Mouse (Mus musculus): ENCODE results near the gene Rbm42. TPM values are rescaled to one million over a fixed set of nuclear protein-coding genes. Genes with fewer than 3 reads are reported as not detected.
A peak's percentile ranks its signal among the peaks of the same experiment; 100 is the strongest.

Gene Rbm42
- total and polyA plus RNA-seq, 3 experiments = 65.3 to 109 (median 105) TPM

DNA sequence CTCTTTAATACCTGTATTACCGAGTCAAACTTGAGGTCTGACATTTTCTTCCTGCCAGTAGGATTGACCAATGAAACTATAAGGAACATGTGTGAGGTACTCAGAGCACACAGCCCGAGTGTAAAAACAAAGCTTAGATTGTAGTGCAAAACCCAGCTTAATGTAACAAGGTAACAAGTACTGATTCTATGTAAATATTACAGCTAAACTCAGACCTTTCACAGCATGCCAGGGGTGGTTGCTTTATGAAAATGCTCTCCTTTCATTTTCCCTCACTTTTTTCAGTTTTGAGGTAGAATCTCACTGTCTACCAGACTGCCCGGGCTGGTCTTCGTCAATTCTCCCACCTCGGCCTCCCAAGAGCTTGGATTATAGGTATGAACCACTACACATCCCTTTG is 54.0 kb downstream of the Rbm42 start:
- Histone ChIP-seq H3K36me3 (replicated peaks in 1 of 2; ENCODE audit: control insufficient read depth in 1 of 2, insufficient read depth in 1 of 2, low read length in 1 of 2) (peaks cover 0 to 4% of the 10 kb centered on the region in 2 experiments), H3K27me3 (replicated peaks) (no peaks in the 10 kb centered on the region), H3K4me2 (ENCODE audit: insufficient read depth, low read depth, poor library complexity, severe bottlenecking) (peak overlapping the region; percentile 59), H3K79me2 (replicated peaks; ENCODE audit: control insufficient read depth, extremely low read depth, insufficient read depth, poor library complexity, severe bottlenecking) (peaks cover 19% of the 10 kb centered on the region), H3K9ac (ENCODE audit: insufficient read depth, low read depth) (peak overlapping the region; percentile 46), H3K4me1 (ENCODE audit: control insufficient read depth in 1 of 2, insufficient read depth in 2 of 2) (peaks cover 16 to 39% of the 10 kb centered on the region in 2 experiments), H3K4me3 (replicated peaks in 1 of 3; ENCODE audit: low read depth in 2 of 3, low read length in 2 of 3, poor library complexity in 1 of 3) (no peak overlapping the region), H3K9me3 (replicated peaks; ENCODE audit: low read length) (peaks cover 3% of the 10 kb centered on the region), H3K27ac (ENCODE audit: insufficient read depth, low read depth) (peak overlapping the region; percentile 100; the same call in 1 of the 2 replicates)
- DNase-seq (ENCODE audit: extremely low read depth) = no peak
- dilution Hi-C loops (cut with MboI; ENCODE audit: extremely low pct_ligation_motif_present, extremely low pct_unique_long_range_greater_than_20kb, low sequenced_read_pairs) = no loop called here
- in situ Hi-C loops (cut with MboI; ENCODE audit: low pct_ligation_motif_present, low pct_unique_long_range_greater_than_20kb, low sequenced_read_pairs) = no loop called here
- TF ChIP-seq TCF12 (IDR thresholded peaks at IDR 0.05; ENCODE audit: low read depth, low read length) (0 out of 2 replicates have a peak, but pooled peaks have one; percentile 33), BHLHE40 (IDR thresholded peaks at IDR 0.05; ENCODE audit: low read depth, low read length) (0 out of 2 replicates have a peak, but pooled peaks have one; percentile 19), IRF4 (IDR thresholded peaks at IDR 0.05; ENCODE audit: low read depth, low read length) (peak; percentile 65), RCOR1 (conservative IDR thresholded peaks at IDR 0.05; ENCODE audit: low read depth, low read length) (no peak), NRF1 (IDR thresholded peaks at IDR 0.05; ENCODE audit: low read depth, low read length) (no peak), SIN3A (IDR thresholded peaks at IDR 0.05; ENCODE audit: low read length) (peak; percentile 32; the same call in 1 of the 2 replicates), MAX (IDR thresholded peaks at IDR 0.05; ENCODE audit: low read length) (peak; percentile 52; the same call in 1 of the 2 replicates), EP300 (IDR thresholded peaks at IDR 0.05; ENCODE audit: low read length) (peak; percentile 67), MAFK (IDR thresholded peaks at IDR 0.05; ENCODE audit: insufficient replicate concordance, low read length) (0 out of 2 replicates have a peak, but pooled peaks have one; percentile 16), ZNF384 (IDR thresholded peaks at IDR 0.05; ENCODE audit: low read depth, low read length) (peak; percentile 35; the same call in 1 of the 2 replicates), MXI1 (IDR thresholded peaks at IDR 0.05; ENCODE audit: low read depth, low read length) (0 out of 2 replicates have a peak, but pooled peaks have one; percentile 27), E2F4 (IDR thresholded peaks at IDR 0.05; ENCODE audit: insufficient replicate concordance, low read depth, low read length) (no peak)

DNA sequence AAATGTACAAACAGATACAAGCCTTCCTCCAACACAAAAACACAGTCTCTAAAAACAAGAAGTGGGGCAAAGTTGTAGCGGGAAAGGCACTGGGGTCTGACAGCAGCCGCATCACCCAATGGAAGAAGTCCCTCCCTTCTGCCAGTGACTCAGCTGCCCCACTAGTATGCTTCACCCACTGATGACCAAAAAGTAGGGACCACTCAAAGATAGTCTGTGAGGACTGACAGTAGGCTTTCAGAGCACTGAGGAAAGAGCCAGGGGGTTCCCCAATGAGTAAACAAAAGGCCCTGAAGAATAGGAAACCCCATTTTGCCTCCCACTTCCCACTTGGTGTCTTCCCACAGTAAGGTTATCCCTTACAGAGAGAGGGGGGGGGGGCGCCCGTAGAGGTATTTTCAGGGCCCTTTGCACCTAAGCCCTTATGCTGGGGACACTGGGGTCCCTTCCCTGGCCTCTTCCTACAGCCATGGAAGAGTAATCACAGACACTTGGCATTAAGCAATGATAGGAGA is 55.5 kb downstream of the Rbm42 start:
- H3K4me3 ChIP-seq (replicated peaks in 1 of 3; ENCODE audit: low read depth in 2 of 3, low read length in 2 of 3, poor library complexity in 1 of 3) = no peak overlapping the region
- no peak for TF ChIP-seq E2F4 (IDR thresholded peaks at IDR 0.05; ENCODE audit: insufficient replicate concordance, low read depth, low read length)
- no peak; the same call in 1 of the 2 replicates for TF ChIP-seq MAFK (IDR thresholded peaks at IDR 0.05; ENCODE audit: insufficient replicate concordance, low read length)
- TF ChIP-seq USF1 (IDR thresholded peaks at IDR 0.05; ENCODE audit: low read depth, low read length) = no peak
- TF ChIP-seq NELFE (IDR thresholded peaks at IDR 0.05; ENCODE audit: low read depth, low read length) = no peak
- no peak for TF ChIP-seq ELF1 (IDR thresholded peaks at IDR 0.05; ENCODE audit: low read depth, low read length)
- peak; percentile 54 for TF ChIP-seq ETS1 (conservative IDR thresholded peaks at IDR 0.05; ENCODE audit: low read depth, low read length)
- 0 out of 2 replicates have a peak, but pooled peaks have one; percentile 36 for TF ChIP-seq TCF12 (IDR thresholded peaks at IDR 0.05; ENCODE audit: low read depth, low read length)
- peak; percentile 25; the same call in 1 of the 2 replicates for TF ChIP-seq MAZ (IDR thresholded peaks at IDR 0.05; ENCODE audit: low read depth, low read length)
- TF ChIP-seq MXI1 (IDR thresholded peaks at IDR 0.05; ENCODE audit: low read depth, low read length) = peak; percentile 17; the same call in 1 of the 2 replicates
- no peak for TF ChIP-seq GABPA (IDR thresholded peaks at IDR 0.05; ENCODE audit: insufficient replicate concordance, low read depth, low read length)
- no peak for TF ChIP-seq ZMIZ1 (IDR thresholded peaks at IDR 0.05; ENCODE audit: low read depth, low read length)
- TF ChIP-seq MEF2A (IDR thresholded peaks at IDR 0.05; ENCODE audit: borderline replicate concordance, low read depth, low read length) = no peak
- peak; percentile 81 for TF ChIP-seq IRF4 (IDR thresholded peaks at IDR 0.05; ENCODE audit: low read depth, low read length)
- TF ChIP-seq BHLHE40 (IDR thresholded peaks at IDR 0.05; ENCODE audit: low read depth, low read length) = peak; percentile 4; the same call in 1 of the 2 replicates
- TF ChIP-seq SIN3A (IDR thresholded peaks at IDR 0.05; ENCODE audit: low read length) = 0 out of 2 replicates have a peak, but pooled peaks have one; percentile 8
- TF ChIP-seq JUND (conservative IDR thresholded peaks at IDR 0.05; ENCODE audit: low read depth, low read length) = no peak
- no peak; the same call in 1 of the 2 replicates for TF ChIP-seq POLR2AphosphoS2 (IDR thresholded peaks at IDR 0.05; ENCODE audit: low read depth, low read length)
- TF ChIP-seq CHD1 (IDR thresholded peaks at IDR 0.05; ENCODE audit: low read depth, low read length) = peak; percentile 23; the same call in 1 of the 2 replicates
- TF ChIP-seq KAT2A (IDR thresholded peaks at IDR 0.05; ENCODE audit: insufficient replicate concordance, low read length) = no peak
- peak overlapping the region; percentile 100 for H3K27ac ChIP-seq (ENCODE audit: insufficient read depth, low read depth)
- H3K27me3 ChIP-seq (replicated peaks) = no peaks in the 10 kb centered on the region
- dilution Hi-C loops (cut with MboI; ENCODE audit: extremely low pct_ligation_motif_present, extremely low pct_unique_long_range_greater_than_20kb, low sequenced_read_pairs) = no loop called here
- in situ Hi-C loops (cut with MboI; ENCODE audit: low pct_ligation_motif_present, low pct_unique_long_range_greater_than_20kb, low sequenced_read_pairs) = no loop called here
- H3K4me1 ChIP-seq (ENCODE audit: control insufficient read depth in 1 of 2, insufficient read depth in 2 of 2) = peaks cover 16 to 46% of the 10 kb centered on the region in 2 experiments
- peaks cover 0 to 14% of the 10 kb centered on the region in 2 experiments for H3K36me3 ChIP-seq (replicated peaks in 1 of 2; ENCODE audit: control insufficient read depth in 1 of 2, insufficient read depth in 1 of 2, low read length in 1 of 2)
- peaks cover 33% of the 10 kb centered on the region for H3K79me2 ChIP-seq (replicated peaks; ENCODE audit: control insufficient read depth, extremely low read depth, insufficient read depth, poor library complexity, severe bottlenecking)
- H3K9ac ChIP-seq (ENCODE audit: insufficient read depth, low read depth) = peak overlapping the region; percentile 57
- peak; percentile 86 for DNase-seq (ENCODE audit: extremely low read depth)
- peak overlapping the region; percentile 93 for H3K4me2 ChIP-seq (ENCODE audit: insufficient read depth, low read depth, poor library complexity, severe bottlenecking)
- no peaks in the 10 kb centered on the region for H3K9me3 ChIP-seq (replicated peaks; ENCODE audit: low read length)

Data from CH12.LX (cell line).